Mouse (Mus musculus) stomach, postnatal 0 days (tissue): ENCODE data around the gene Nradd. TPM values are rescaled to one million over a fixed set of nuclear protein-coding genes. Genes with fewer than 3 reads are reported as not detected.

Experiments
- ATAC-seq: fragments of 200-750 bp; cut with Nextera tagmentation; 2 replicates; pipeline ENCODE4 v1.8.0; 2017; ENCODE audit not compliant: low FRiP score, low TSS enrichment
- DNase-seq: peaks from one replicate; pipeline ENCODE4 v3.0.0-alpha.2; 2016; ENCODE audit warnings: low spot score
- H3K27ac ChIP-seq: fragments of 300-500 bp; sonication (generic); replicated peaks from 2 replicates; pipeline ENCODE4 v1.5.1; 2014; ENCODE audit warnings: mild to moderate bottlenecking, control low read depth
- H3K27me3 ChIP-seq: fragments of 300-500 bp; sonication (generic); 2 replicates; pipeline ENCODE4 v1.6.1; 2014; ENCODE audit warnings: low read length; ENCODE audit not compliant: control insufficient read depth, insufficient read depth
- H3K36me3 ChIP-seq: fragments of 300-500 bp; sonication (generic); 2 replicates; pipeline ENCODE4 v1.6.1; 2014; ENCODE audit warnings: low read length, mixed read lengths; ENCODE audit not compliant: control insufficient read depth, insufficient read depth
- H3K4me1 ChIP-seq: fragments of 300-500 bp; sonication (generic); replicated peaks from 2 replicates; pipeline ENCODE4 v1.6.1; 2014; ENCODE audit warnings: antibody characterized with exemption; ENCODE audit not compliant: control insufficient read depth, insufficient read depth
- H3K4me2 ChIP-seq: fragments of 300-500 bp; sonication (generic); replicated peaks from 2 replicates; pipeline ENCODE4 v1.6.1; 2014; ENCODE audit warnings: low read depth, mild to moderate bottlenecking, control low read depth, moderate library complexity
- H3K4me3 ChIP-seq: fragments of 300-500 bp; sonication (generic); 2 replicates; pipeline ENCODE4 v1.5.1; 2014; ENCODE audit warnings: low read depth, low read length, control low read depth
- H3K9ac ChIP-seq: fragments of 300-500 bp; sonication (generic); 2 replicates; pipeline ENCODE4 v1.6.1; 2014; ENCODE audit warnings: mild to moderate bottlenecking, low read length, control low read depth, mixed read lengths
- H3K9me3 ChIP-seq: fragments of 300-500 bp; sonication (generic); 2 replicates; pipeline ENCODE4 v1.6.1; 2016; ENCODE audit warnings: low read length; ENCODE audit not compliant: control insufficient read depth
- CTCF ChIP-seq: IDR thresholded peaks from 2 replicates; pipeline ENCODE4 v1.5.1; 2016; ENCODE audit warnings: antibody characterized with exemption, low read depth, mild to moderate bottlenecking, moderate library complexity
- EP300 ChIP-seq: optimal IDR thresholded peaks from 2 replicates; pipeline ENCODE3; 2016; ENCODE audit warnings: antibody characterized with exemption
- WGBS: fragments of 180-500 bp; shearing (Covaris S2); extraction: QIAGEN DNeasy Blood & Tissue Kit; methylation state at CpG from one replicate; pipeline ENCODE4 v1.1.7; 2014; 5-methylcytosine and 5-hydroxymethylcytosine counted together
- polyA plus RNA-seq: library from polyadenylated mRNA; unstranded; fragments of >200 nt; fragmentation: Nextera tagmentation; extraction: Ambion mirVana; gene quantifications from 2 replicates; pipeline ENCODE4 v1.2.1, GENCODE M21; 2015

Gene Nradd
- polyA plus RNA-seq, 1 experiment from 2014 or later, result 15.9 TPM

DNA sequence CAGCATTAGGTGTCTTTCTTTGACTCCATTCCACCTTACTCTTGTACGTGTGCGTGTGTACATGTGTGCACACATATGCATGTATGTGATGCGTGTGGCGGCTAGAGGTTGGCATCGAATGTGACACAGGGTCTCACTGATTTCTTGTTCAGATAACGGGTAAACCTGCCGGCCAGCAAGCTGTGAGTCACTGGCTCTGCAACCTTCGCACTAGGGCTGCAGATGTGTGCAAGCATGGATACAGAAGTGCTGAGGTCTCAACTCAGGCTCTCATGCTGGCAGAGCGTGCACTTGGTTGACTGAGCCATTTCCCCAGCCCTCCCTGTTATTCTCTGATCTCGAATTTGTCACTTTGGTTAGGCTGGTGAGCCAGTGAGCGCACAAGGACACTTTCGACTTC lies 35.3 kb upstream of the Nradd start:
- DNase-seq, result no peak
- ATAC-seq, result no peak
- WGBS, result 78% methylated on average over 12 of the region's 12 CpGs
- TF ChIP-seq EP300 (no peak), CTCF (no peak)
- Histone ChIP-seq H3K27ac (no peak overlapping the region), H3K9me3 (no peaks in the 10 kb centered on the region), H3K4me3 (no peak overlapping the region), H3K27me3 (no peaks in the 10 kb centered on the region), H3K4me1 (peaks cover 4% of the 10 kb centered on the region), H3K4me2 (no peak overlapping the region), H3K36me3 (no peaks in the 10 kb centered on the region), H3K9ac (no peak overlapping the region)

DNA sequence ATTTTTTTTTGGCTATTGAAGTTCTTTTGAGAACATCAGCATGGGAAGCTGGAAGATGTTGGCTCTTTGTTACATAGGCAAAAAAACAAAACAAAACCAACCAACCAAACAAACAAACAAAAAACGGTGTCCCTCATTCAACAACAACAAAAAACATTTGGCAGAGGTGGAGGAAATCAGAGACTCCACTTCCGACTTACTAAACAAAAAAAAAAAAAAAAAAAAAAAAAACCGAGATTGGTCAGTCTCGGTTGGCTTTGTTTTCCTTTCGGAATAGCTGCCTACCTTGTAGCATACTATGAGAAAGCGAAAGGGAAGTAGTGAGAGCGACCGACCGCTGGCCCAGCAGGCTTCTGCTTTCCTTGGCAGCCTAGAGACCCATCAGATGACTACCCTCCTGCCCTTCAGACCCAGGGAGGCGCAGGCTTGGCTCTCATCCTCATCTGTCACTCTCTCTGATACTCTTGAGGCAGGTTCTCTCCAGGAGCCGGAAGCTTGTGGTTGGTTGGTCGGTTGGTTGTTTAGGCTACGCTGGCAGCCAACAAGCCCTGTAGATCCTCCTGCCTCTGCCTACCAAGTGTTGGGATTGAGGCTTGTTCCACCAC lies 33.3 kb upstream of the Nradd start:
- WGBS, result 66% methylated on average over 13 of the region's 13 CpGs
- no peaks in the 10 kb centered on the region for H3K36me3 ChIP-seq
- ATAC-seq (no peak), DNase-seq (peak; percentile 48)
- H3K4me1 ChIP-seq, result peaks cover 8% of the 10 kb centered on the region
- H3K9me3 ChIP-seq, result no peaks in the 10 kb centered on the region
- TF ChIP-seq EP300 (no peak), CTCF (no peak)
- peak overlapping the region; percentile 90 for H3K27ac ChIP-seq
- peak overlapping the region; percentile 76 for H3K9ac ChIP-seq
- H3K4me2 ChIP-seq, result peak overlapping the region; percentile 72
- H3K27me3 ChIP-seq, result no peaks in the 10 kb centered on the region
- peak overlapping the region; percentile 66; the same call in 1 of the 2 replicates for H3K4me3 ChIP-seq

DNA sequence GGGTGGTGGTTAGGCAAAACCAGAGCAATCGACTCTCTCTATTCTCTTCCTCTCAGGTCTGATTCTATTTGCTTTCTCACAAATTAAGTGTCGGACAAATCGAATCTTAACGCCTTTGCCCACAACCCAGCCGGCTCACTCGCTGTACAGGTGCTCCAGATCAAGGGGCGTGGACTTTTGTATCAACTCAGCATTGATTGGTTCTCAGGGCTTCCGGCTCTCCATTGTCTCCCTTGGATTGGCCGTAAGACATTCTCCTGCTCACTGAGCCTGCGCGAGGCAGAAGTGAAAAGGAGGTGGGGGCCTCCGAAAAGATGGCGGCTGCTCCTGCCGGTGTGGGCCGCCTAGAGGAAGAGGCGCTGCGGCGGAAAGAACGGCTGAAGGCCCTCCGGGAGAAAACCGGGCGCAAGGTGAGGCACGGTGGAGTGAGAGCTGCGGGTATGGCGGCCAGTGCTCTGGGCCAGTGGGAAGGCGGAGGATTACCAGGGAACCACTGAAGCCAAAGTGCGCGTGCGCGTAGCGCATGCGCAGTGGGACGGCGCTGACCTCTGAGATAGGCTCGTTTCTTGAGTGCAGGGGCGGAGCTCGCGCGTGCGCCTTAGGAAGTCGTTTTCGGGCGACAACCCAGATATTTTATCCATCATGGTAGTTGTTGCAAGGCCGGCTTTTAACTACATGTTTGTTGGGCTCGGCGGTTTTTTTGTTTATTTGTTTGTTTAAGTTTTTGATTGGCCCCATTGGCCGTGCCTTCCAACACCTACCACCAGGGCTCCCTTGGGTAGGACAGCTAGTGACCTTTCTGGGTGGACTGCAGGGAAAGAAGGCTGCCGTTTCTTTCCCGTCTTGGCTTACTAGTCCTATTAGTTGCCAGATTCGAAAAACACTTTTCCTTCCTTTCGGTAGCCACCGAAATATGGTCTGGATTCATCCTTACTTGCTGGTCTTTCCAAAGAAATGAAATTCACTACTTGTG lies 32.3 kb upstream of the Nradd start, which contains the start of gene Ccdc12:
Gene Ccdc12 (plus strand): TSS at position 255 of the 973 bp plus-strand sequence.
- Histone ChIP-seq H3K27ac (peak within 1 kb of the TSS; percentile 90), H3K36me3 (no peaks in the 10 kb centered on the region), H3K4me3 (peak within 1 kb of the TSS; percentile 66), H3K4me2 (peak within 1 kb of the TSS; percentile 72), H3K9me3 (no peaks in the 10 kb centered on the region), H3K4me1 (peaks cover 8% of the 10 kb centered on the region), H3K9ac (peak within 1 kb of the TSS; percentile 76), H3K27me3 (no peaks in the 10 kb centered on the region)
- DNase-seq (peak; percentile 94), ATAC-seq (peak; percentile 89)
- WGBS, result 1% methylated on average over 52 of the region's 52 CpGs
- TF ChIP-seq CTCF (peak; percentile 53), EP300 (no peak)

DNA sequence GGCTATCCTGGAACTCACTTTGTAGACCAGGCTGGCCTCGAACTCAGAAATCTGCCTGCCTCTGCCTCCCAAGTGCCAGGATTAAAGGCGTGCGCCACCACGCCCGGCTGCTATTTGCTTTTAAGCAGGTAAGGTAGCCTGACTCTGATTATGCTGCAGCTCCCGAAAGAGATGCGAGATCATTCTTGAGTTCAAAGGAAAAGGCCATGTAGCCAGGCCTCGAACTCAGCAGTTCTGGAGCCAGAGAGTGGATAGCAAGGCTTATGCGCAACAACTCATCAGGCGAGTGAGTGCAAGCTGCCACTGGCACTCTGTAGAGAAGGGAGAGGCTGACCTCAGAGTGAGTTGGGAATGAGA lies 31.4 kb upstream of the Nradd start:
- peak overlapping the region; percentile 66 for H3K4me3 ChIP-seq
- no peaks in the 10 kb centered on the region for H3K9me3 ChIP-seq
- no peaks in the 10 kb centered on the region for H3K36me3 ChIP-seq
- 71% methylated on average over 10 of the region's 10 CpGs for WGBS
- H3K4me1 ChIP-seq, result peaks cover 8% of the 10 kb centered on the region
- H3K27me3 ChIP-seq, result no peaks in the 10 kb centered on the region
- ATAC-seq (no peak), DNase-seq (no peak)
- no peak for TF ChIP-seq EP300
- peak overlapping the region; percentile 90 for H3K27ac ChIP-seq
- peak overlapping the region; percentile 52 for H3K4me2 ChIP-seq
- no peak overlapping the region; the same call in 1 of the 2 replicates for H3K9ac ChIP-seq

DNA sequence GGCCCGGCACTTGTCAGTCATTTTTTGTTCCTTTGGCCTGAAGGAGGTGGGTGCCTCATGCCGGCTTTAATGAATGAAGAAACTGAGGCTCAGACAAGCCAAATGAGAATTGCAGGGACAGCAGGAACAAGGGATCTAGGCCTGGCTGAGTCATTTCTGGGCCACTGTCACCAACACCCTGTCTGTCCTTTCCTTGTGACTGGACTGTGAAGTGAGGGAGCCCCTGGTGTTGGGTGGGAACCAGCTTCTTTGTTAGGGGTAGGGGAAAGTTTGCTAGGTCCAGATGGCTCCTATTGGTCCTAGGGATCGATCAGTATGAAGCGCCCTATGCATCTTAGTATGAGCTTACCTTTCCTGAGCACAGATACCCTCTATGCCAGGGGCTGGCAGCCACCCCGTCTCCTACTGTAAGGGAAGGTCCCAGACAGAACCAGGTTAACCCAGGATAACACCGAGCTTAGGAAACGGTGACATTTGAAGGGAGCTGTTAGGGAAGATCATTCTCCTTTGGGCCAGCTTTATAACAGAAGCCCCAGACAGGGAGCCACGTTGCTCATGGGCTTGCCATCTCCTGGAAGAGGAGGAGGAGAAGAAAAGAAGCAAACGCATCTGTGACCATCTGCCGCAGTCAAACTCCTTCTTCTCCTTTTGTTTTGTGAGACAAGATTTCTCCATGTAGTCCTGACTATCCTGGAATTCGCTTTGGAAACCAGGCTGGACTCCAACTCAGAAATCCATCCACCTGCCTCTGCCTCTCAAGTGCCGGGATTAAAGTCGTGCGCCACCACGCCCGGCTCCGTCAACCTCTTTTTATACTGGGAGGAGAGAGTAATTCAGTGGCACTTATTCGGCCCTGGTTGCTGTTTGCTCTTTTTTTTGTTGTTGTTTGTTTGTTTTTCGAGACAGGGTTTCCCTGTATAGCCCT lies 30.7 kb upstream of the Nradd start:
- TF ChIP-seq EP300 (no peak), CTCF (no peak)
- Histone ChIP-seq H3K4me3 (no peak overlapping the region), H3K4me1 (peaks cover 8% of the 10 kb centered on the region), H3K9ac (0 out of 2 replicates have a peak overlapping the region, but pooled peaks have one; percentile 18), H3K36me3 (no peaks in the 10 kb centered on the region), H3K27ac (peak overlapping the region; percentile 90), H3K4me2 (peak overlapping the region; percentile 99), H3K27me3 (no peaks in the 10 kb centered on the region), H3K9me3 (no peaks in the 10 kb centered on the region)
- ATAC-seq (no peak), DNase-seq (no peak)
- 79% methylated on average over 19 of the region's 19 CpGs for WGBS
